Mouse (Mus musculus) gastrocnemius, postnatal 10 days (tissue): Measurements from ENCODE around the gene Tmem189. TPM values are rescaled to one million over a fixed set of nuclear protein-coding genes. Genes with fewer than 3 reads are reported as not detected.
"Not testable (repeated sequence)": the region's sequence is repeated elsewhere in the genome, so short reads cannot be mapped to it uniquely, and the experiment has no call there.

Experiments used
- DNase-seq: peaks from one replicate; pipeline ENCODE4 v3.0.0; 2021; ENCODE audit warnings: mixed read lengths
- total RNA-seq, 2 experiments: library from RNA; stranded (reverse); gene quantifications; 2 replicates each; pipeline ENCODE4 v1.2.3; 2021

The Tmem189 gene
- total RNA-seq, 2 experiments from 2014 or later, result 20.4 to 22.6 TPM

DNA sequence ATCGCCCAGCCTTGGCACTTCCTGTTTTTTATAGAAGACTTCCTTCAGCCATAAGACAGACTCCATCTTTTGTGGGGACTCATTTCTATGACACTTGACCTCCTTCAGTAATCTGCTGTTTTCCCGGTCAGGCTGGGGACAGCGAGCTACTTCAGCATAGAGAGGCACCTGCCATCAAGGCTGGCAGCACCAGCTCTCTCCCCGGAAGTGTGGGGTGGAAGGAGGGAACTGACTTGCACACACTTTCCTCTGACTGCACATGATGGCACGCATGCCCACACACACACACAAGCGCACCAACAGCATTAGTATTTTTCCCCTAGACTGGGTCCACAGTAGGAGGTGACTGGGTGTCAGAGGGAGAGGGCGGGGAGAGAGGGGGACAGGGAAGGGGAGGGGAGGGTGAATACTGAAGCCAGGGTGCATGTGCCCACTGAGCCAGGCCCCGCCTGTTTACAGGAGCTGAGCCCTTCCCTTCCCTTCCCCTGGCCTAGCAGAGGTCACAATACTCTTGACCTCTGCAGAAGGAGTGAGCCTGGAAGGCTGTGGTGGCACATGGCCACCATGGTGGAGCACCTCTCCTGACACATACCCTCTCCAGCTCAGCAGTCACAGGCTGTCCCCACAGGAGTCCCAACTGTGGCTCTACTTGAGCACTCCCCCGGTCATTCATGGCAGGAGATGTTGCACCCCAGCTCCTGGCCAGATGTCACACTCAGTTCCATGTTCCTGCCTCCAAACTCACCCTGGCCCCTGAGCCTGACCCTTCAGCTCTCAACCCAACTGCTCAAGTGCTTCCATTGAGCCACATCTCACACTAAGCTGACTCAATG, 68.2 kb downstream of the Tmem189 start:
- DNase-seq, result no peak

DNA sequence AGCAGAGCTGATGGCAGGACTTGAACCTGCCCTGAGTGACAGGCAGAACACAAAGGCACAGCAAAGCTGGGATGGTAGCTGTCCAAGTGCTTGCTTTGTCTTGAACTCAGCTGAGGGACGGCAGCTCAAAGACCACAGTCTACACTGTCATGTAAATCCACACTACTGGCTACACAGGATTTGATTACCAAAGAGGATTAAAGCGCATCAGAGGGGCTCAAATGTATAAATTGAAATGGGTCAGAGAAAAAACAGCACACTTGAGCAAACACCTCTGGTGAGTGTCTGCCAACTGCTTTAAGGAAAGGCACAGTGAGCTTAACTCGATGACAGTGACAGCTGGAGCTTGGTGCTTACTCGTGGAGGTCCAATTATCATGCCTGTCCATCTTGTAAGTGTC, 72.2 kb downstream of the Tmem189 start:
- no peak for DNase-seq

DNA sequence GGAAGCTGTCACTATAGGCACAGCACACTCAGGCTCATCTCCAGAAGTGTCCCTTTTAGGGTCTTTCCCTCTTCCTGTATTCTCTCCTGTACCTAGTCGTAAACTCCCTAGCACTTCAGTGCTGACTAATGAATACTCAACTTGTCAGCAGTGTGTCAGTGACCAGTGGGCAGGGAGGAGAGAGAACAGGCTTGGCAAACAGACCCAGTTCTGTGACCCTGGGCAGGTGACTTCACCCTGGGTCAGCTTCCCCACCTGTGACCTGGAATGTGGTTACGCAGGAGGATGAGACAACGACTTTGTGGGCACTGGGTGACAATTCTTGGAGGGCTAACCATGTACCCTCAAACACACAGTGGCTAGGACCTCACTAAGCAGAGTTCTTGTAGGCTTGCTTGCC, 72.6 kb downstream of the Tmem189 start:
- no peak for DNase-seq

DNA sequence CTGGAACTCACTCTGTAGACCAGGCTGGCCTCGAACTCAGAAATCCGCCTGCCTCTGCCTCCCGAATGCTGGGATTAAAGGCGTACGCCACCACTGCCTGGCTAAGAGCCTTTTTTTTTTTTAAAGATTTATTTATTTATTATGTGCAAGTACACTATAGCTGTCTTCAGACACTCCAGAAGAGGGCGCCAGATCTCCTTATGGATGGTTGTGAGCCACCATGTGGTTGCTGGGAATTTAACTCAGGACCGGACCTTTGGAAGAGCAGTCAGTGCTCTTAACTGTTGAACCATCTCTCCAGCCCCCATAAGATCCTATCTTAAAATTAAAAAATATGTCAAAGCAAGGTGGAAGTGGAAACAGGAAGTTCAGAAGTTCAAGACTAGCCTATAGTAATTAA, 76.3 kb downstream of the Tmem189 start:
- not testable (repeated sequence) for DNase-seq

DNA sequence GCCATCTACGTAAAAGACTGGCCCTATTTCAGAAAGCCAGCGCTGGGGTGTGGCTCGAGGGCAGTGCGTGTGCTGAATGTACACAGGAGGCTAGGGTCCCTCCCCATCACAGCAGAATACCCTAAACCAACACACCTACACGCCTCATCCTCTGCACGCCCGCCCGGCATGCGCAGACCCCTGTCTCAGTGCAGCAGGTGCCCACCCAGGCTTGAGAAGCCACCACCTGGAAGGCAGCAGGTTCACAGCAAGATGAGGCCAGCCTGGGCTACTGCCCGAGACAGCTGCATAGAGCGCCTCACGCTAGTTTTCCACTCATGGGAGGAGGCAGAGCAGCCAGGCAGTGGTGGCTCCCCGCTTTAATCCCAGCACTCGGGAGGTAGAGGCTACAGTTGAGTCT, 77.5 kb downstream of the Tmem189 start:
- DNase-seq, result no peak

DNA sequence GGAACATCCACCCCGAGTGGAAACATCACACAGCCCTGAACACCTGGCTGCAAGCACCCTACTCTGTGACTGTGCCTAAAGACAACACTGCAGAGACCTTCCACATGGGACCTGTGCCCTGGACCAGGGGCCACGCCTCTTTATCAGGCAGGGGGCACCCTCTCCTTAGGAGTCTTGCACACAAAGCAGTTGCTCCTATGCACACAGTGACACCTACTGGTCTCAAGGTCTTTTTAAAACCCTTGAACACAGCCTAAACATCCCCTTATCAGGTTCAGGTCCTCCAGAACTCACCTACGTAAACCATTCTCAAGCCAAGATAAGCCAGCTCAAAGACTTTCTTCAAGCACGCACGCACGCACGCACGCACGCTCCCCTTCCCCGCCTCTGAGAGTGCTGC, 78.3 kb downstream of the Tmem189 start:
- no peak for DNase-seq

DNA sequence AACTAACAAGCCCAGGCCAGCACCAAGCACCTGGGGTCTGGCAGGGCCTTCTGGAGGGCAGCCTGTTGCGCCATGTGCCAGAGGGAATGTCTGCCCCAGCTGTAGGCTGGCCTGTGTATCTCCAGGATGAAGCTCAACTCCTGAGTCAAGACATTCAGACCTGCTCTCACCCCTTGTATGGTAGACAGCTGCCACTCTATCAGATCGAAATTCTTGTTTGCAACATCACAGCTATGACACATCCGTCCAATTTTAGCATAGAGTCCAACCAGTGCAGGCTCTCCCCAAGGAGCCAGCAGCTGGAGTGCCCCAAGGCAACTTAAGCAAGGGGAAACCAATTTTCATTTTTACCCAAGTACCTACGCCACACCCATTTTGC, 82.9 kb downstream of the Tmem189 start:
- no peak for DNase-seq

DNA sequence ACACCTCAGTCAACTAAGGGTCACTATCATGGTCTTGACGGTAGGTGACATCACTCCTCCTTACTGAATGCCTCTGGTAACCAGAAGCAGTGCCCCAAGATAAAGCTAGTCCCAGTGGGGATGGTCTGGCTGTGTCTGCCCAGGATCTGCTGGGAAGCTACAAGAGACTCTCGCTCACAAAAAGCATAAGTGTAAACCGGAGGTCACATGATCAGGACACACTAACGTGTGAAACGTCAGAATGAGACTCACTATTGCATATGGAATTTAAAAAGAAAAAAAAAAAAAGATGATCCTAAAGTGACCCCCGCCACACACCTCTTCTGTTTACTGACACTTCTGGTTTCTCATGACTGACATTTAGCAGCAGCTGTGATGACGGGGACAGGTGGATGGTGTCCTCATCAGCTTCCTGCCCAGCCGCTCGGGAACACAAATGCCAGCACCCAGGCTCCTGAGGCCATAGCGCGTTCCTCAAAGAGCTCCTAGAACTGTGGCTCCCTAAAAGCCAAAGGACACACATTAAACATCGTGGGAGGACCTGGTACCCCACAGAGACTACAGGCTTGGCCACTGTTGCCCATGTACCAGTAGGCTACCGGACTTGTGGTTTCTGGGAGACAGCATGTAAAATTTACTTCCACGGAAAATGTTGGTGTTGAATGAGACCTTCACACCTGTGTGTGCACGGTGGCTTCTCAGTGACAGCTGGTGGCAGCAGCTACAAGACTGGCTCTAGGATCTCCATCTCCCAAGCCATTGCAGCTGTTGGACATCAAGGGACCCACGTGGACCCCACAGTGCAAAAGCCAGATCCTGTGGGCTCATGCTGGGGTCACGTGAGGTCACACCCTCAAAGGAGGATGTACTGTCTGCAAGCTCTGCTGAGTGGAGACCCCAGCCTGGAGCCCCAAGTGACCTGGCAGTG, 83.5 kb downstream of the Tmem189 start:
- no peak for DNase-seq

DNA sequence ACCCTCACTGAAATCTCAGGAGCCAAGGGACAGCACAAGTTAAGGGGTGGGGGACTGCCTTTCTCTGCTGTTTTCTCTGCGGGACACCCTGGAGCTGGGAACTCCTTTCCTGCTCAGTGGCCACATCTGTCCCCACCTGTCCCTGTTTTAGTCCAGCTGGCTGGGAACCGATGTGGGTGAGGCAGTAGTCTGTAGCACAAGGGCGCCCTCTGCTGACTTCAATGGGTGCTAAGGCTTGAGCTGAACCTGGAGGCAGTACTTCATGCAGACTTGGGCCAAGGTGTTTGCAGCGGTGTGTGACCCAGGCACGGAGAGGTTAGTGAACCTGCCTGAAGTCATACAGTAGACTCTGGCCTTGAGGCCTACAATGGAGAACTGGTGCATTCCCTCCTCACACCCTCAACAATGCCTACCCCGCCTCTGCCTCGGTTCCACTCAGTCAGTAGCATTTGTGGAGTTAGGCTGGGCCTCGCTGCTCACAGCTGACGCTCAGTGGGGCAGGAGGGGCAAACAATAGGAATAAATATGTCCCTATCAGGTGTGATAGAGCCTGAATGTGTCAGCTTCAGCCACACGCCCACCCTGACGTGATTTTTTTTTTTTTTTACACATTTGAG, 84.3 kb downstream of the Tmem189 start:
- DNase-seq, result peak; percentile 95

DNA sequence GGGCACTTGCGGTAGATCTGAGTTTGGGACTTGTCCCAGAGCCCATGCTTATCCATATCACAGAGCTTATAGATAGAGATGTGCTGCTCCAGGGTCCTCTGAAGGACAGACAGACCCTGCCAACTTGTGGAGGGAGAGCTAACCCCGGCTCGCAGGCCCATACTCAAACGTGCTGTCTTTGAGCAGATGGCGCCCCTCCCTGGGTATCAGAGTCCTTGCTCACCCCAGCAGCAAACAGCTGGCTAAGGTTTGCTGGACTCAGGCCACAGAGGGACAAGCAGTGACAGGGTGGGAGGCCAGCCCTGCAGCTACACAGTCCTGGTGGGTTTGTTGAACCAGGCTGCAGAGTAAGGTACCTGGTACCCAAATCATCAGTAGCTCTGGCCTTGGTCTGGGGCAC, 86.6 kb downstream of the Tmem189 start:
- no peak for DNase-seq

DNA sequence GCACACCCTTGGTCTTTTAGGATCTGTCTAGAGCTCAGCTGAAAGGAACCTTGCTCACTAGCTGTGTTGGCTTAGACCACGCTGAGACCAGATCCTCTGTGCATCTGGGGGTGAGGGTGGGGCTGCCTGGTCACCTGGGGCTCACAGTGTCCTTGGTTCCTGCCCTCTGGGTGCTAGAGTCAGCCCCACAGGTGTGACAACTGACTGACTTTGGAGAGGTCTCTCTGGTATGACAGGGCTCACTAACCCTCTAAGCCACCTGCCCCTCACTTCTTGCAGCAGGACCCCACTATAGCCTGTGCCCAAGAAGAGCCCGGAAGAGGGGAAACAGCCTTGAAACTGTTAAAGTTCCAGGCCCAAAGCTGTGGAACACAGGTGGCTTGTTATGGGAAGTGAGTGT, 87.3 kb downstream of the Tmem189 start:
- DNase-seq, result no peak

DNA sequence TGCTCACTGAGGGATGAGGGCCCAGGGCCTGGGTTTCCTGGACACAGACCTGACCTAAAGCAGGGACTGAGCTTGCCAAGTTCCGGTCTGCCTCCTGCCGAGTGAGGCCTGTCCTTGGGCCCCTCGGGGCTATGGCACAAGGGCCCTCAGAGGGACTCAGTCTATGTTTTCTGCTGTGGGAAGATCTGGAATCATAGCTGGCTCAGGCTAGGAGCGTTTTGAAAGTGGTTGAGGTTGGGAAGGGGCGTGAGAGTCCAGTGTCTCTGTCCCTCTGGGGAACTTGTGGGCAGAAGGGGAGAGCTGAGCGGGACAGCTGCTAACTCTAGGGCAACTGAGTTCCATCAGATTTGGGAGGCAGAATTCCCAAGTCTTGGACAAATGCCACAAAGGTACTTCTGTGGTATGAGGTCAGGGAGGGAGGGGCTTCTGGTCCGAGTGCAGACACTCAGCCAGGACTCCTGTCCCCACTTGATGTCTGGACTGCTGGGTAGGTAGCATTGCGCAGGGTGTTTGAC, 89.1 kb downstream of the Tmem189 start:
- no peak for DNase-seq

DNA sequence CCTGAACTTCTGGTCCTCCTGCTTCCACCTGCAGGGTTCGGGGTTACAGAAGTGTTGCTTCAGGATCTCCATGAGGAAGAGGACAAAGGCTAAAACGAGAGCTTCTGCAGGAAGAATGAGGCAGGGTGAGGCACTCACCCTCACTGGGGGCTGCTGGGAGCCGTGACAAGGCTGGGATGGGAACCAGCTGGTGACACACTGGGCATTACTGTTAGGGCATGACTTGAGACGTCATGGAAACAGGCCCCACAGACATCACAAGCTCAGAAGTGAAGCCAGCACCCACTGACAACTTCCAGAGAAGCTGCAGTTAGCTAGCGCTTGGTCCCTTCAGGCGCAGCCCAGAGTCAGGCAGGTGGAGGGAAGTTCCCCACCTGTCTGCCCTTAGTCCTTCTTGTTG, 89.7 kb downstream of the Tmem189 start:
- no peak for DNase-seq

DNA sequence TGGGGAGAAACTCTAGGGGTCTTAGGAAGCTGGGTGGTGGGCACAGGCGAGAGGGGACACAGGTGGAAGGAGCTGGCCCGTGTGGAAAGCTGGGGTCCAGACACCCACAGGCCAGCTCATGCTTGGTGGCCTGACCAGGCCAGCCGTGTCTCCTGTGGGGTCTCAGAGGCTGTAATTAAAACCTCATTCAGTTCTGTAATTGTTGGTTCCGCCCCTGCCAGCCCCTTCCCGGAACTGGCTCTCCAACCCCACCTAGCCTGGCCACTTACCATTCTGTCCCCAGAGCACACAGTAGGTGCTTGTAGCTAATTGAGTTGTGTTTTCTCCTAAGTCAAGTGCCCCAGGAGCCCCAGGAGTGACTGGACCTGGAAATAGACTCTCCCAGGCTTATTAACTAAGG, 90.4 kb downstream of the Tmem189 start:
- DNase-seq, result no peak

DNA sequence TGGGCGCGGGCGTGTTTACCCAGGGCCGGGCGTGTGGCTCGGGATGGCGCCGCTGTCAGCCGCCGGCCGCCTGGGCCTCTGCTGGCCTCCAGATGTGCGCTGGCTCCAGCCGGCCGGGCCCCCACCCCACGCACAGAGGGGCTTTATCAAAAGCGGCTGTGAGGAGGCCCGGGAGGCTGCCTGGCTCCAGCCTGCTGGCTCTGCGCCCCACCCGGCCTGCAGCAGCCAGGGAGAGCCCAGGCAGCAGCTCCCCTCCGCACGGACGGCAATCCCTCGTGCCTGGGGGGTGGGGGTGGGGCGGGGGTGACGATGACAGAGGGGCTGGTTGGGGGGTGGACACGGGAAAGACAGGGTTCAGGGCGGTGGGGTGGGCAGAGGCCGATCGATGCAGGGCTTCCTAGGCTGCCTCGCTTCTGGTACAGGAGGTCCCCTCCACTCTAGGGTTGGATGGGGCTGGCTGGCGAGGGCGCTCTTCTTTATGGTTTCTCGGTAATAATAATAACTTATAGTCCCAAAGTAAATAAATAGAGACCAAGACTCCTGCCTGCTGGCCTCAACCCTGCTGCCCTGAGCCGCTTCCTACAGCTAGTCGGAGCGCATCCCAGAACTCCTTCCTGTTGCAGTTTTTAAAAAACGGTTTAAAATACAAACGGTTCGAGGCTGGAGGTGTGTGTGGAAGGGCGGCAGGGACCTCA, 92.0 kb downstream of the Tmem189 start:
- peak; percentile 68 for DNase-seq

DNA sequence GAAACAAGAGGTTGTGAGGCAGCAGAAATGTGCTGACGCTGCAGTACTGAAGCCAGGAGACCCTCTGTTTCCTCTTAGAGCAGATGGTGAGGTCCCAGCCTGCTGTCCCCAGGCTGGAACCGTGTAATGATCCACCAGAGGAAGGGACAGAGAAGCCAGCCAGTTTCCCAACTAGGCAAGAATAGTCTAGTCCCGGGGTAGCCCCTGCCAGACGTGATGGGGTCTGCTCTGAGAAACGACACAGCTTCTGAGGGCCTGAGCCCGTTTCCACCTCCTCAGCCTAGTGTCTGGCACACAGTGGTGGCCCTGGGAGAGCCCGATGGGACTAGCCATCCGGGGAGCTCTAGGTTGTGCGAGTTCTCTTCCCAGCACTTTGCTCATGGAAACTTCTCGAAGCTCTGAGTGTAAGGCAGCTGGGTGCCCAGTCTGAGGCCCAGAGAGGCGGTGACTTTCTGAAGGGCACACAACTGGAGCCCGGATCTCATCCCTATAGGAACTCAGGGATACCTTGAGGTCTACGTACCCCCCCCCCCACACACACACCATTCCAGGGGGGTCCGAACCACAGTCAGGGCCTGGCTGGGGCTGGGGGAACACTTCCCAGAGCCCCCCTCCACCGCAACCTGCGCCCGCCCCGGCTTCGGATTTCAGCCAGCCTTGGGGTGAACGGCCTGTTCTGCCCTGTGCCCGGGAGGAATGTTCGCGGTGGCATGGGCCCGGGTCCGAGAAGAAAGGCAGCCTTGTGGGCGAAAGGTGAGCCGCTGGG, 92.7 kb downstream of the Tmem189 start:
- DNase-seq, result no peak

DNA sequence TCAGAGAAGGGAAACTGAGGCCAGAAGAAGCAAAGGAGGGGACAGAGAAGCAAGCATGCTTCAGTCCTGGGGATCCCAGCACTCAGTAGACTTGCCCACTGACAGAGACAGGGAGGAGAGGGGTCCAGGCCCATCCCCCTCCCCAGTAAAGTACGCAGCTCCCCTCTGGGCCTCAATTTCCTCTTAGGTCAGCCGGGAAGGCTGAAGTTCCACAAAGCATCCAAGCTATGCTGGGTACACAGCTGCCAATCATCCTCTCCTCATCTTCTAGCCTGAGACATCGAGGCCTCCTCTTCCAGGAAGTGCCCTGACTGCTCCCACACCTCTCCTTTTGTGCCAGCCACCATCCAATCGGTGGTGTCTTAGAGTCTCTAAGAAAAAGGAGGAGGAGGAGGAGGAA, 93.4 kb downstream of the Tmem189 start:
- DNase-seq, result no peak

DNA sequence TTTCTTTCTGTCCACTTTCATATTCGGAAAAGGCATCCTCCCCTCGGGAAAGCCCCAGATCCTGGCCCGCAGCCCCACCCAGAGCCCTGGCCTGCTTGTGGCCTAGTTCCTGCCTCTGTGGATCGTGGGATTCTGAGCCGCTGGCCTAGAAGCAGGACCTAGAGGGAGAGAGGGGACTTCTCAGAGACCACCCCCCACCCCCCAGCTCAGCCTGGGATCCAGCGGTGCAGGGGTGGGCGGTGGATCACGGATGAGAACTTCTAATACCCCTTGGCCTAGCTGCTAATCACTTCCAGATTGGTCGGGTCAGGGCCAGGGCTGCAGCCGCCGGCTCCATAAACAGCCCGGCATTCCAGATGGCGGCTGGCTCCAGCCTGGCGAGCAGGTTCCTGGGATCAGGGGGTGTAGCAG, 93.9 kb downstream of the Tmem189 start:
- peak; percentile 69 for DNase-seq

DNA sequence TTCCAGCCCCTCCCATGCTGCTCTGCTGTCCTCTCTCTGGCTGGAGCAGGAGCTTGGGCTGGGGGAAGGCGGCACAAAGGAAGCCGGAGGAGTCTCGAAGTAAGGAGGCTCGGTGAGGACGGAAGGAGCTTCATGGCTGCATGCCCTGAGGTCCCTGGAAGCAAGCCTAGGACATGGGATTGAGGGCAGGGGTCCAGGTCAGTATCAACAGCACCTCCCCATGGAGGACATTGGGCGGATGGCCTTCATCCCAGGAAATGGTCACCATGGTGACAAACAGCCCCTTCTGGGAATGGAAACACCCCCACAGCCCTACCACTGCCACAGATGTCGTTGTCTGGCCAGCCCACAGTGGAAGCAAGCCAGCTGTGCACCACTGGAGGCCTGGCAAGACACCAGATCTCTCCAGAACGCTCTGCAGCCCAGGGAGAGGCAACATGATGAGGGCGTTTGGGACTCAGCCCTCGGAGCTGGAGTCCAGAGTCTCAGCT, 95.1 kb downstream of the Tmem189 start:
- DNase-seq, result peak; percentile 87

DNA sequence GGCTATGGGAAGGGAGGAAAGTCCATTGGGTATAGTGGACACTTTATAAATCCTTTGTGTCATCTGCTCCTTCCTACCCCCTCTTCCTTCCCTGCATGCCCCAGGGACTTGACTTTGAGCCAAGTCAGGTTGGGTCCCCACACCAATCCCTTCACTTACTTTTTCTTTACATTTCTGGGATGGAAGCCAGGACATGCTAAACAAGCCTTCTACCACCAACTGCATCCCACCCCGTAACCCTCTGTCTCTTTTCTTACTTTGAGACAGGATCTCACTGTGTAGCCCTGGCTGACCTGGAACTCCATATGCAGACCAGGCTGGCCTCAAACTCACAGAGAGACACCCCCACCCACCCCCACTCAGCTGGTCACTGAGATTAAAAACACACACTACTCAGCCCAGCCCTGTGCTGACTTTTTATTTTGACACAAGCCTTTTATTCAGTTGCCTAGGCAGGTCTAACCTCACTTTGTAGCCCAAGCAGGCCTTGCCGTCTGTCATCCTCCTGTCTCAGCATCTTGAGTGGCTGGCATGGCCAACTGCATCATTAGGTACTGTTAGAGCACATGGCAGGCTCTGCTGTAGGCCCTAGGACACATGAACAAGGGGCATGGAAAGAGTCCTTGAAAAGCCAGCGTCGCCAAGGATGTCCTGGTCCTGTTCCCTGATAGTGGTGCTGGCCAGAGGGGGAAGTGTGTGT, 95.9 kb downstream of the Tmem189 start:
- no peak for DNase-seq
